18 mouse cellular contexts compared by ENCODE assay signal in genomic region chr11:107900470-107900869, GRCm38 (mm10). TPM values are rescaled to one million over a fixed set of nuclear protein-coding genes. Genes with fewer than 3 reads are reported as not detected.
A peak's percentile ranks its signal among the peaks of the same experiment; 100 is the strongest.
DNase-seq lines count a peak whose midpoint lies in the region; ATAC-seq and TF ChIP-seq lines count a peak whose summit lies in the region.
"Had no signal": no experiment of that assay in that cellular context is flagged by ENCODE, and none has a peak within 500 bp of the region (broad histone marks: within the 10 kb centered on the region; RNA-seq: fewer than 3 reads in every experiment).

No protein-coding gene starts in this region.

- H3K27ac ChIP-seq in kidney, adult 2 months (ENCODE audit: insufficient read depth, low read depth, low read length), result no peak overlapping the region
- no peak overlapping the region for H3K27ac ChIP-seq in kidney, embryonic 16.5 days (ENCODE audit: low read length)
- H3K27ac ChIP-seq in testis, adult 2 months (ENCODE audit: control insufficient read depth, insufficient read depth, low read depth, low read length), result no peak overlapping the region
- no peak overlapping the region for H3K27ac ChIP-seq in cortical plate, adult 2 months (ENCODE audit: insufficient read depth, low read length)
- H3K27ac ChIP-seq in limb, embryonic 10.5 days, result no peak overlapping the region
- H3K27ac ChIP-seq: embryonic facial prominence, embryonic 12.5 days; forebrain, embryonic 15.5 days; limb, embryonic 13.5 days; midbrain, embryonic 15.5 days had no signal

- H3K9me3 ChIP-seq in kidney, embryonic 16.5 days (ENCODE audit: low read length), result no peaks in the 10 kb centered on the region
- no peaks in the 10 kb centered on the region for H3K9me3 ChIP-seq in limb, embryonic 10.5 days (replicated peaks)
- H3K9me3 ChIP-seq: embryonic facial prominence, embryonic 12.5 days; forebrain, embryonic 15.5 days; limb, embryonic 13.5 days; midbrain, embryonic 15.5 days had no signal

- DNase-seq in kidney, adult 2 months, result no peak
- DNase-seq in testis, postnatal 14 days (ENCODE audit: low spot score), result no peak
- no peak for DNase-seq in limb, embryonic 10.5 days (ENCODE audit: low spot score)
- DNase-seq in lung, postnatal 25 days (ENCODE audit: low spot score), result no peak
- DNase-seq: adrenal gland, postnatal 10 days; cerebellum, adult 11 months; kidney, adult 11 months; lung, postnatal 14 days; right cerebral cortex, postnatal 4 days; thymus, postnatal 4 days had no signal

- no peak overlapping the region for H3K4me3 ChIP-seq in kidney, adult 2 months (ENCODE audit: insufficient read depth, low read depth, low read length)
- no peak overlapping the region for H3K4me3 ChIP-seq in kidney, embryonic 16.5 days (ENCODE audit: low read length)
- no peak overlapping the region for H3K4me3 ChIP-seq in testis, adult 2 months (ENCODE audit: control insufficient read depth, low read depth, low read length)
- no peak overlapping the region for H3K4me3 ChIP-seq in cortical plate, adult 2 months (ENCODE audit: insufficient read depth, low read length)
- H3K4me3 ChIP-seq in limb, embryonic 10.5 days, result no peak overlapping the region
- H3K4me3 ChIP-seq: embryonic facial prominence, embryonic 12.5 days; forebrain, embryonic 15.5 days; limb, embryonic 13.5 days; midbrain, embryonic 15.5 days had no signal

- no peak overlapping the region for H3K4me2 ChIP-seq in kidney, embryonic 16.5 days (replicated peaks; ENCODE audit: low read depth, low read length)
- H3K4me2 ChIP-seq: embryonic facial prominence, embryonic 12.5 days; forebrain, embryonic 15.5 days; limb, embryonic 13.5 days; midbrain, embryonic 15.5 days had no signal

- TF ChIP-seq POLR2A in kidney, adult 2 months (IDR thresholded peaks at IDR 0.05; ENCODE audit: low read depth, low read length), result no peak
- no peak for TF ChIP-seq POLR2A in testis, adult 2 months (IDR thresholded peaks at IDR 0.05; ENCODE audit: control insufficient read depth, low read depth, low read length)
- no peak for TF ChIP-seq POLR2A in cortical plate, adult 2 months (IDR thresholded peaks at IDR 0.05; ENCODE audit: extremely low read depth, insufficient read depth, low read length)

- no peak overlapping the region for H3K9ac ChIP-seq in kidney, embryonic 16.5 days (replicated peaks; ENCODE audit: low read length)
- H3K9ac ChIP-seq: embryonic facial prominence, embryonic 12.5 days; forebrain, embryonic 15.5 days; limb, embryonic 13.5 days; midbrain, embryonic 15.5 days had no signal

- no peaks in the 10 kb centered on the region for H3K36me3 ChIP-seq in kidney, adult 2 months (ENCODE audit: control insufficient read depth, insufficient read depth, low read length)
- no peaks in the 10 kb centered on the region for H3K36me3 ChIP-seq in kidney, embryonic 16.5 days (ENCODE audit: insufficient read depth, low read length)
- no peaks in the 10 kb centered on the region for H3K36me3 ChIP-seq in testis, adult 2 months (ENCODE audit: control insufficient read depth, insufficient read depth, low read length)
- no peaks in the 10 kb centered on the region for H3K36me3 ChIP-seq in limb, embryonic 10.5 days
- H3K36me3 ChIP-seq: embryonic facial prominence, embryonic 12.5 days; forebrain, embryonic 15.5 days; limb, embryonic 13.5 days; midbrain, embryonic 15.5 days had no signal

- H3K27me3 ChIP-seq in kidney, adult 2 months (replicated peaks; ENCODE audit: control insufficient read depth, insufficient read depth, low read length), result no peaks in the 10 kb centered on the region
- no peaks in the 10 kb centered on the region for H3K27me3 ChIP-seq in kidney, embryonic 16.5 days (ENCODE audit: insufficient read depth, low read length)
- no peaks in the 10 kb centered on the region for H3K27me3 ChIP-seq in testis, adult 2 months (ENCODE audit: control insufficient read depth, insufficient read depth, low read length)
- no peaks in the 10 kb centered on the region for H3K27me3 ChIP-seq in limb, embryonic 10.5 days (ENCODE audit: low read depth, poor library complexity, severe bottlenecking)
- H3K27me3 ChIP-seq: embryonic facial prominence, embryonic 12.5 days; forebrain, embryonic 15.5 days; limb, embryonic 13.5 days; midbrain, embryonic 15.5 days had no signal

- 40% methylated on average over 4 of the region's 4 CpGs for WGBS in kidney, adult 2 months
- WGBS in kidney, embryonic 16.5 days, result 49% methylated on average over 4 of the region's 4 CpGs
- 45% methylated on average over 4 of the region's 4 CpGs for WGBS in limb, embryonic 10.5 days

- H3K4me1 ChIP-seq in kidney, adult 2 months (ENCODE audit: control insufficient read depth, insufficient read depth, low read length), result no peaks in the 10 kb centered on the region
- no peaks in the 10 kb centered on the region for H3K4me1 ChIP-seq in kidney, embryonic 16.5 days (ENCODE audit: insufficient read depth, low read length)
- no peaks in the 10 kb centered on the region for H3K4me1 ChIP-seq in testis, adult 2 months (ENCODE audit: control insufficient read depth, insufficient read depth, low read length)
- H3K4me1 ChIP-seq in cortical plate, adult 2 months (ENCODE audit: control insufficient read depth, insufficient read depth, low read length), result peaks cover 3% of the 10 kb centered on the region; the same call in 1 of the 2 replicates
- H3K4me1 ChIP-seq in limb, embryonic 10.5 days, result 0 out of 2 replicates have a peak, but pooled peaks cover 5% of the 10 kb centered on the region
- H3K4me1 ChIP-seq: embryonic facial prominence, embryonic 12.5 days had no signal

- TF ChIP-seq CTCF in kidney, adult 2 months (conservative IDR thresholded peaks at IDR 0.05; ENCODE audit: insufficient read depth, insufficient read length, low read depth, low read length), result peak; percentile 35
- TF ChIP-seq CTCF in testis, adult 2 months (IDR thresholded peaks at IDR 0.05; ENCODE audit: control insufficient read depth, insufficient read depth, insufficient replicate concordance, low read depth, low read length), result peak; percentile 23; the same call in 1 of the 2 replicates
- TF ChIP-seq CTCF in cortical plate, adult 2 months (IDR thresholded peaks at IDR 0.05; ENCODE audit: extremely low read depth, insufficient read depth, low read length), result 0 out of 2 replicates have a peak, but pooled peaks have one; percentile 17

- ATAC-seq in kidney, embryonic 16.5 days (ENCODE audit: low FRiP score, low TSS enrichment), result no peak
- ATAC-seq: forebrain, embryonic 15.5 days; midbrain, embryonic 15.5 days had no signal

RNA-seq across cellular contexts. Expression of gene Cacng5, which starts 14.4 kb away (rescaled TPM):
- 0.05 and 0.07 TPM in 2 replicates for polyA plus RNA-seq in kidney, adult 2 months (2012; rRNA removed)
- polyA plus RNA-seq in kidney, embryonic 16.5 days (2015; fragmentation: Nextera tagmentation; extraction: Ambion mirVana), result 0.22 and 0.49 TPM in 2 replicates
- polyA plus RNA-seq in testis, adult 2 months (2012; rRNA removed), result 8.9 and 9.2 TPM in 2 replicates
- 4.0 and 4.4 TPM in 2 replicates for polyA plus RNA-seq in cortical plate, adult 2 months (2012; rRNA removed)
- polyA plus RNA-seq in limb, embryonic 10.5 days (2016; fragmentation: Nextera tagmentation; extraction: Ambion mirVana), result 0.05 TPM in 2 replicates
- polyA plus RNA-seq: heart, postnatal 0 days had no signal
